ENCODE assay signal across 20 mouse cellular contexts in the genomic region with DNA sequence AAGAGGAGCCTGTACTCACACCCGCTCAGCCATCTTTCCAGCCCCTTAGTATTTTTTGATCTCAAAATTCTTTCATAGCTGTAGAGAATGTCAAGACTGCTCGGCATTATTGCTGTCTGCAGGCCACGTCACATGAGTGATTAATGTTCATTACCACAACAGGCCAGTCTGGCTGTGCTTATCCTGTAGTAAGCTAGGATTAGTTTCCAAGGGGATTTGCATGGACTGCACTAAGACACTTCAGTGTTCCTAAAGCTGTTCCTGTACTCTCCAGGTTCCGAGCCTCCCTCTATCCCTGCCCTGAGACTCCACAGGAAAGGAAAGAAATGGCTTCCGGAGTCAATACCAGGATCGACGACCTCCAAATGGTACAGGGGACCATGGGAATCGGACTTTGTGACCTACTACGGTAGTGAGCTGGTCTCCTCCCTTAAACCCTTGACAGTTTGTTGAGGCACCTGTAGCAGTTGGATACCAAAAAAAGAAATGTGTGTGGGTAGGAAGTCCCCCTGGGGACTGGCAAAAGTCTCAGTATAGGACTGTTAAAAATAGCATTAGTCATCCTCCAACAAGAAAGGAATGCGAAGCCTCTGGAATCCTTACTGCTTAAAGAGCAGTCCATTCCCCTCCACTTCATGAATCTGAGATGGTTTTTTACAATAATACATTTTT. TPM values are rescaled to one million over a fixed set of nuclear protein-coding genes. Genes with fewer than 3 reads are reported as not detected.
A peak's percentile ranks its signal among the peaks of the same experiment; 100 is the strongest.
DNase-seq lines count a peak whose midpoint lies in the region; ATAC-seq and TF ChIP-seq lines count a peak whose summit lies in the region.
"Had no signal": no experiment of that assay in that cellular context is flagged by ENCODE, and none has a peak within 500 bp of the region (broad histone marks: within the 10 kb centered on the region; RNA-seq: fewer than 3 reads in every experiment).

No protein-coding gene starts in this region.

- ATAC-seq in heart, embryonic 11.5 days (replicated peaks; ENCODE audit: insufficient number of reproducible peaks, low FRiP score, low TSS enrichment), result peak; percentile 42; the same call in 1 of the 2 replicates
- ATAC-seq in heart, postnatal 0 days (ENCODE audit: insufficient read depth, low read depth), result peak; percentile 88
- ATAC-seq: forebrain, embryonic 15.5 days had no signal

- intact Hi-C loops in heart, postnatal 14 days (cut with DNase I), result no loop called here
- intact Hi-C loops in left cerebral cortex, adult 2 months (cut with DNase I), result loop anchor here (2.0 kb wide), 1 partner anchor 15 kb away; no protein-coding TSS in a partner anchor
- intact Hi-C loops in left cerebral cortex, postnatal 14 days (cut with DNase I), result no loop called here

- H3K9me3 ChIP-seq in heart, embryonic 11.5 days (replicated peaks; ENCODE audit: control insufficient read depth, low read length), result no peaks in the 10 kb centered on the region
- no peaks in the 10 kb centered on the region for H3K9me3 ChIP-seq in heart, postnatal 0 days (replicated peaks; ENCODE audit: control insufficient read depth, low read length)
- H3K9me3 ChIP-seq: forebrain, embryonic 15.5 days; G1E; hindbrain, embryonic 15.5 days; liver, embryonic 13.5 days; neural tube, embryonic 12.5 days had no signal

- peaks cover 17% of the 10 kb centered on the region for H3K36me3 ChIP-seq in heart, embryonic 11.5 days (ENCODE audit: control insufficient read depth, insufficient read depth, low read length)
- peaks cover 72% of the 10 kb centered on the region for H3K36me3 ChIP-seq in heart, postnatal 0 days (replicated peaks; ENCODE audit: control insufficient read depth, insufficient read depth, low read length)

- H3K4me1 ChIP-seq in heart, embryonic 11.5 days (ENCODE audit: control insufficient read depth, insufficient read depth, low read length), result peaks cover 24% of the 10 kb centered on the region
- peaks cover 27% of the 10 kb centered on the region; the same call in 1 of the 2 replicates for H3K4me1 ChIP-seq in heart, postnatal 0 days (ENCODE audit: control insufficient read depth, insufficient read depth)
- H3K4me1 ChIP-seq: forebrain, embryonic 15.5 days; hindbrain, embryonic 15.5 days; liver, embryonic 13.5 days; neural tube, embryonic 12.5 days had no signal

- no peak overlapping the region for H3K9ac ChIP-seq in heart, embryonic 11.5 days (ENCODE audit: low read depth, low read length)
- no peak overlapping the region for H3K9ac ChIP-seq in heart, postnatal 0 days (replicated peaks; ENCODE audit: low read depth, low read length)
- H3K9ac ChIP-seq: forebrain, embryonic 15.5 days; hindbrain, embryonic 15.5 days; liver, embryonic 13.5 days; neural tube, embryonic 12.5 days had no signal

- no peak overlapping the region for H3K4me3 ChIP-seq in heart, embryonic 11.5 days (ENCODE audit: low read depth, low read length)
- H3K4me3 ChIP-seq in left cerebral cortex, adult 2 months, result no peak overlapping the region
- no peak overlapping the region for H3K4me3 ChIP-seq in heart, postnatal 0 days (ENCODE audit: low read depth, low read length)
- H3K4me3 ChIP-seq: erythroblast, embryonic 14.5 days; forebrain, embryonic 15.5 days; hindbrain, embryonic 15.5 days; liver, embryonic 13.5 days; neural tube, embryonic 12.5 days had no signal

- no peak for TF ChIP-seq CTCF in left cerebral cortex, adult 2 months (IDR thresholded peaks at IDR 0.05)
- no peak for TF ChIP-seq CTCF in heart, postnatal 0 days (IDR thresholded peaks at IDR 0.05; ENCODE audit: low read depth)

- 0 out of 2 replicates have a peak, but pooled peaks have one; percentile 14 for TF ChIP-seq EP300 in heart, postnatal 0 days (IDR thresholded peaks at IDR 0.05; ENCODE audit: low read depth)

- H3K4me2 ChIP-seq in heart, embryonic 11.5 days, result no peak overlapping the region
- H3K4me2 ChIP-seq in heart, postnatal 0 days (ENCODE audit: low read depth, low read length), result no peak overlapping the region
- H3K4me2 ChIP-seq: forebrain, embryonic 15.5 days; hindbrain, embryonic 15.5 days; liver, embryonic 13.5 days; neural tube, embryonic 12.5 days had no signal

- peak overlapping the region; percentile 95 for H3K27ac ChIP-seq in heart, embryonic 11.5 days (ENCODE audit: low read depth, low read length)
- H3K27ac ChIP-seq in left cerebral cortex, adult 2 months, result peak overlapping the region; percentile 44
- H3K27ac ChIP-seq in heart, postnatal 0 days (ENCODE audit: low read depth), result peak overlapping the region; percentile 92
- H3K27ac ChIP-seq: forebrain, embryonic 15.5 days; hindbrain, embryonic 15.5 days; liver, embryonic 13.5 days; neural tube, embryonic 12.5 days had no signal

- DNase-seq in heart, postnatal 14 days, result no peak
- DNase-seq in left cerebral cortex, adult 2 months (ENCODE audit: extremely low spot score in 1 of 2, low spot score in 2 of 2), result no peak
- DNase-seq in left cerebral cortex, postnatal 14 days (ENCODE audit: low spot score in 2 of 2), result no peak
- DNase-seq in heart, postnatal 0 days (ENCODE audit: low spot score), result peak; percentile 77
- DNase-seq in retina, postnatal 7 days (ENCODE audit: low read depth, low spot score), result peak; percentile 59
- DNase-seq in spleen, adult 18-20 months, result no peak
- DNase-seq in left cerebral cortex, adult 11 months (ENCODE audit: low spot score), result no peak
- DNase-seq: adrenal gland, postnatal 25 days; cerebellum, adult 9-11 months; gastrocnemius, postnatal 25 days; kidney, adult 9 months; liver, embryonic 13.5 days; thymus, postnatal 25 days had no signal

- 50% methylated on average over 10 of the region's 10 CpGs for WGBS in heart, embryonic 11.5 days (ENCODE audit: insufficient replicate concordance)
- WGBS in heart, postnatal 0 days, result 22% methylated on average over 10 of the region's 10 CpGs

- H3K27me3 ChIP-seq in heart, embryonic 11.5 days (ENCODE audit: control insufficient read depth, insufficient read depth, low read length), result no peaks in the 10 kb centered on the region
- H3K27me3 ChIP-seq in heart, postnatal 0 days (ENCODE audit: control insufficient read depth, insufficient read depth, low read length), result no peaks in the 10 kb centered on the region
- H3K27me3 ChIP-seq: forebrain, embryonic 15.5 days; hindbrain, embryonic 15.5 days; liver, embryonic 13.5 days; neural tube, embryonic 12.5 days had no signal

RNA-seq across cellular contexts. Expression of a gene that starts 21.0 kb away (rescaled TPM):
- polyA plus RNA-seq in heart, embryonic 11.5 days (2014; fragmentation: Nextera tagmentation; extraction: Ambion mirVana), result 57.1 and 62.2 TPM in 2 replicates
- total RNA-seq in heart, postnatal 14 days (2021), result 10 to 100 TPM; 89.3 to 90.2 TPM
- total RNA-seq in left cerebral cortex, adult 2 months (2021), result 100 to 1,000 TPM; 442 to 461 TPM
- total RNA-seq in left cerebral cortex, postnatal 14 days (2021), result 100 to 1,000 TPM; 489 to 499 TPM
- total RNA-seq in heart, postnatal 0 days (2014; rRNA removed; ENCODE audit: low replicate concordance), result 57.0 and 57.1 TPM in 2 replicates
- 49.2 and 50.3 TPM in 2 replicates for polyA plus RNA-seq in heart, postnatal 0 days (2015; fragmentation: Nextera tagmentation; extraction: Ambion mirVana)

RNA-seq across cellular contexts. Expression of a gene that starts 39.5 kb away (rescaled TPM):
- 9.6 and 13.1 TPM in 2 replicates for polyA plus RNA-seq in heart, embryonic 11.5 days (2014; fragmentation: Nextera tagmentation; extraction: Ambion mirVana)
- total RNA-seq in heart, postnatal 14 days (2021), result 10 to 100 TPM in 1 of 2 experiments, 1 to 10 TPM in 1; 7.2 to 10.1 TPM
- 1 to 10 TPM; 8.3 TPM for total RNA-seq in left cerebral cortex, adult 2 months (2021)
- 10 to 100 TPM in 1 of 2 experiments, 1 to 10 TPM in 1; 7.3 to 11.9 TPM for total RNA-seq in left cerebral cortex, postnatal 14 days (2021)
- total RNA-seq in heart, postnatal 0 days (2014; rRNA removed; ENCODE audit: low replicate concordance), result 15.8 and 20.2 TPM in 2 replicates
- 10.3 and 12.0 TPM in 2 replicates for polyA plus RNA-seq in heart, postnatal 0 days (2015; fragmentation: Nextera tagmentation; extraction: Ambion mirVana)

RNA-seq across cellular contexts. Expression of a gene that starts 47.9 kb away (rescaled TPM):
- polyA plus RNA-seq in heart, embryonic 11.5 days (2014; fragmentation: Nextera tagmentation; extraction: Ambion mirVana), result 0.11 TPM in 1 of 2 replicates, not detected in the other
- total RNA-seq in heart, postnatal 14 days (2021), result under 1 TPM; 0.32 to 0.41 TPM
- total RNA-seq in left cerebral cortex, adult 2 months (2021), result 1 to 10 TPM in 1 of 2 experiments, under 1 TPM in 1; 0.87 to 1.5 TPM
- 1 to 10 TPM in 1 of 2 experiments, under 1 TPM in 1; 0.42 to 1.1 TPM for total RNA-seq in left cerebral cortex, postnatal 14 days (2021)
- not detected in 2 replicates for total RNA-seq in heart, postnatal 0 days (2014; rRNA removed; ENCODE audit: low replicate concordance)
- 0.08 TPM in 1 of 2 replicates, not detected in the other for polyA plus RNA-seq in heart, postnatal 0 days (2015; fragmentation: Nextera tagmentation; extraction: Ambion mirVana)
- total RNA-seq: gastrocnemius, postnatal 25 days had no signal
- polyA plus RNA-seq: midbrain, postnatal 0 days had no signal

RNA-seq across cellular contexts. Expression of a gene that starts 52.1 kb away (rescaled TPM):
- polyA plus RNA-seq in heart, embryonic 11.5 days (2014; fragmentation: Nextera tagmentation; extraction: Ambion mirVana), result 29.6 and 34.3 TPM in 2 replicates
- 10 to 100 TPM; 16.8 to 21.4 TPM for total RNA-seq in heart, postnatal 14 days (2021)
- 10 to 100 TPM; 22.5 to 24.1 TPM for total RNA-seq in left cerebral cortex, adult 2 months (2021)
- 10 to 100 TPM; 31.1 to 32.0 TPM for total RNA-seq in left cerebral cortex, postnatal 14 days (2021)
- total RNA-seq in heart, postnatal 0 days (2014; rRNA removed; ENCODE audit: low replicate concordance), result 44.6 and 64.1 TPM in 2 replicates
- polyA plus RNA-seq in heart, postnatal 0 days (2015; fragmentation: Nextera tagmentation; extraction: Ambion mirVana), result 26.8 and 26.9 TPM in 2 replicates

RNA-seq across cellular contexts. Expression of a gene that starts 56.8 kb away (rescaled TPM):
- 34.5 and 36.0 TPM in 2 replicates for polyA plus RNA-seq in heart, embryonic 11.5 days (2014; fragmentation: Nextera tagmentation; extraction: Ambion mirVana)
- 10 to 100 TPM; 17.4 to 17.6 TPM for total RNA-seq in heart, postnatal 14 days (2021)
- total RNA-seq in left cerebral cortex, adult 2 months (2021), result 10 to 100 TPM; 41.1 to 44.7 TPM
- total RNA-seq in left cerebral cortex, postnatal 14 days (2021), result 10 to 100 TPM; 44.9 to 49.9 TPM
- 21.8 and 46.6 TPM in 2 replicates for total RNA-seq in heart, postnatal 0 days (2014; rRNA removed; ENCODE audit: low replicate concordance)
- polyA plus RNA-seq in heart, postnatal 0 days (2015; fragmentation: Nextera tagmentation; extraction: Ambion mirVana), result 26.7 and 29.0 TPM in 2 replicates

Comparison
In these comparisons a context has a peak if more than half of its experiments do, and no peak if none do; other contexts are left out.
1. DNase-seq: peak in heart, postnatal 0 days (single experiment) and retina, postnatal 7 days (single experiment); none in heart, postnatal 14 days (0 of 2), left cerebral cortex, adult 2 months (0 of 2), left cerebral cortex, postnatal 14 days (0 of 2), spleen, adult 18-20 months (0 of 2) and left cerebral cortex, adult 11 months (single experiment).
2. H3K27ac ChIP-seq: peak in every context shown above with its lines; median percentile 95 in heart, embryonic 11.5 days; 92 in heart, postnatal 0 days; 44 in left cerebral cortex, adult 2 months.